14 mouse cellular contexts compared by ENCODE assay signal in the genomic region with DNA sequence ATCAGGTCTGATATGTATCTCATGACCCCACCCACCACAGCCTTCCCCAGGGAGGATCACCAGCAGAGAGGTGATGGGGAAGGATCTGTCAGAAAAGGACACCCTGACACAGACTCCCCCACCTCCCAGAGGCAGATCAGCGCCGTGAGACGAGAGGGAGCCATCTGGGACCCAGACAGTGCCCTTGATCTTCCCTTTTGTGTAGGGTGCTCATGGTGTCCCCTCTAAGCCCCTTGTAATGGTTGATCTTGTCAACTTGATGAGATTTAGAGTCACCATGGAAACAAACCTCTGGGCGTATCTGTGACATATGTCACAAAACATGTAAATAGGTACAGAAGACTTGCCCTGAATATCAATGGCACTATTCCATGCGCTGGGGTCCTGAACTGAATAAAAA.
"Had no signal": no experiment of that assay in that cellular context is flagged by ENCODE, and none has a peak within 500 bp of the region (broad histone marks: within the 10 kb centered on the region; RNA-seq: fewer than 3 reads in every experiment).

No protein-coding gene starts in this region.

- H3K36me3 ChIP-seq: intestine, embryonic 15.5 days; limb, embryonic 10.5 days; neural tube, embryonic 12.5 days had no signal

- H3K27ac ChIP-seq: intestine, embryonic 15.5 days; left cerebral cortex, adult 2 months; limb, embryonic 10.5 days; liver, embryonic 15.5 days; neural tube, embryonic 12.5 days had no signal

- H3K4me2 ChIP-seq: intestine, embryonic 15.5 days; liver, embryonic 11.5 days; liver, embryonic 15.5 days; neural tube, embryonic 12.5 days had no signal

- H3K4me1 ChIP-seq: intestine, embryonic 15.5 days; limb, embryonic 10.5 days; liver, embryonic 15.5 days; neural tube, embryonic 12.5 days had no signal

- ATAC-seq: intestine, embryonic 15.5 days; lung, postnatal 0 days had no signal

- H3K9me3 ChIP-seq: intestine, embryonic 15.5 days; limb, embryonic 10.5 days; liver, embryonic 15.5 days; neural tube, embryonic 12.5 days had no signal

- H3K27me3 ChIP-seq: intestine, embryonic 15.5 days; liver, embryonic 15.5 days; neural tube, embryonic 12.5 days had no signal

- H3K9ac ChIP-seq: intestine, embryonic 15.5 days; liver, embryonic 15.5 days; neural tube, embryonic 12.5 days had no signal

- DNase-seq: kidney, adult 18-20 months; kidney, postnatal 10 days; kidney, postnatal 4 days; lung, adult 2 months; lung, postnatal 36 days; right cerebral cortex, postnatal 25 days; thymus, postnatal 36 days had no signal

- H3K4me3 ChIP-seq: intestine, embryonic 15.5 days; left cerebral cortex, adult 2 months; limb, embryonic 10.5 days; liver, embryonic 15.5 days; neural tube, embryonic 12.5 days had no signal
